Mouse (Mus musculus) CD4-positive, CD25-positive, alpha-beta regulatory T cell (primary cell): ENCODE measurements around the gene Fam47e. TPM values are rescaled to one million over a fixed set of nuclear protein-coding genes. Genes with fewer than 3 reads are reported as not detected.

Experiments
- polyA plus RNA-seq: library from polyadenylated mRNA; unstranded; fragments of 100-300 nt; shearing (Covaris generic); gene quantifications from one replicate; pipeline ENCODE4 v1.2.1, GENCODE M21; 2017

Fam47e gene
- not detected for polyA plus RNA-seq

GRCm38 (mm10) chr5:92554891-92555511 lies at the start of gene Fam47e:
TSS of gene Fam47e (plus strand) at chr5:92555069.

GRCm38 (mm10) chr5:92506733-92507132 lies 48.1 kb upstream of the Fam47e start, which contains the start of gene Scarb2:
TSS of gene Scarb2 (minus strand) at chr5:92506833.

GRCm38 (mm10) chr5:92602691-92603690 lies 48.1 kb downstream of the Fam47e start, which contains the start of gene Stbd1:
TSS of gene Stbd1 (plus strand) at chr5:92603041.

Other genes starting within 250 kb of the Fam47e start
- 42.1 TPM for gene Sdad1, start 244.6 kb upstream of the Fam47e start, polyA plus RNA-seq
- 0.28 TPM for gene Cxcl9, start 227.0 kb upstream of the Fam47e start, polyA plus RNA-seq
- gene Art3, start 223.2 kb upstream of the Fam47e start, polyA plus RNA-seq, result 3.2 TPM
- 8.4 TPM for gene Cxcl10, start 206.2 kb upstream of the Fam47e start, polyA plus RNA-seq
- gene Nup54, start 119.8 kb upstream of the Fam47e start, polyA plus RNA-seq, result 39.2 TPM
- 28.6 TPM for gene Scarb2, start 48.2 kb upstream of the Fam47e start, polyA plus RNA-seq
- 0.35 TPM for gene Stbd1, start 48.0 kb downstream of the Fam47e start, polyA plus RNA-seq
- gene Ccdc158, start 120.2 kb downstream of the Fam47e start, polyA plus RNA-seq, result not detected
- 0.17 TPM for gene Shroom3, start 128.4 kb downstream of the Fam47e start, polyA plus RNA-seq